9 mouse cellular contexts compared by ENCODE assay signal in the genomic region with DNA sequence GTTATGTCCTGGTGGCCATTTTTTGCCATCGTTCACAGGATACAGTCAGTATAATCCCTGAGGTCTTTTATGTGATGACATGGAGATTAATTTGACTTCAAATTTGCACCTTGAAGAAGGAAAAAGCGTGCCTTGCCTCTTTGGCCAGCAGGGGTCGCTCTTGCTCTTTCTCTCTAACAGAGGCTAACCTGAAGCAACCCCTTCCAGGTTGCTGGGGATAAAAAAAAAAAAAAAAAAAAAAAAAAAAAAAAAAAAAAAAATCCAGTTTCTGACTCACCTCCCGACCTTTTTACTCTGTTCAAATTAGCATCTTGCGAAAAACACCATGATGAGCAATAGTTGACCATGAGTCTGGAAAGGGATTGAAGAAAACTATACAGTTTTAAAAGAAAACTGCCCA. TPM values are rescaled to one million over a fixed set of nuclear protein-coding genes. Genes with fewer than 3 reads are reported as not detected.
DNase-seq lines count a peak whose midpoint lies in the region; ATAC-seq and TF ChIP-seq lines count a peak whose summit lies in the region.
"Had no signal": no experiment of that assay in that cellular context is flagged by ENCODE, and none has a peak within 500 bp of the region (broad histone marks: within the 10 kb centered on the region; RNA-seq: fewer than 3 reads in every experiment).

No protein-coding gene starts in this region.

- peaks cover 10% of the 10 kb centered on the region; the same call in 1 of the 2 replicates for H3K4me1 ChIP-seq in lung, embryonic 14.5 days (ENCODE audit: insufficient read depth)

- H3K9me3 ChIP-seq in lung, embryonic 14.5 days (ENCODE audit: low read depth, low read length), result no peaks in the 10 kb centered on the region

- 0 out of 2 replicates have a peak, but pooled peaks have one; percentile 10 for ATAC-seq in lung, embryonic 14.5 days (ENCODE audit: insufficient read depth)
- no peak for ATAC-seq in erythroid progenitor cell, adult 5-6 weeks (replicated peaks; ENCODE audit: low FRiP score, poor library complexity, severe bottlenecking)

- H3K36me3 ChIP-seq in lung, embryonic 14.5 days (ENCODE audit: insufficient read depth), result no peaks in the 10 kb centered on the region

- no peaks in the 10 kb centered on the region for H3K27me3 ChIP-seq in lung, embryonic 14.5 days (ENCODE audit: insufficient read depth, low read length)

- no peak overlapping the region for H3K4me2 ChIP-seq in lung, embryonic 14.5 days

- DNase-seq in CD8-positive naive resting alpha-beta T cell, adult 2 months (ENCODE audit: low read depth in 2 of 2, low spot score in 2 of 2), result peak; percentile 25 to 50
- DNase-seq in NIH3T3 (ENCODE audit: low read depth), result peak; percentile 91
- DNase-seq in cerebellum, adult 9-11 months, result peak; percentile 65
- DNase-seq in gastrocnemius, adult 18-20 months (ENCODE audit: low spot score), result peak; percentile 57
- DNase-seq in large intestine, adult 2 months (ENCODE audit: low read depth, low spot score), result peak; percentile 74
- peak; percentile 92 for DNase-seq in lung, embryonic 14.5 days
- DNase-seq in right cerebral cortex, postnatal 4 days, result peak; percentile 98

- no peak overlapping the region for H3K9ac ChIP-seq in lung, embryonic 14.5 days

- no peak overlapping the region for H3K4me3 ChIP-seq in lung, embryonic 14.5 days (ENCODE audit: low read depth, low read length)

- no peak overlapping the region for H3K27ac ChIP-seq in lung, embryonic 14.5 days (ENCODE audit: low read depth)

- 3% methylated on average over 5 of the region's 5 CpGs for WGBS in large intestine, adult 2 months
- 3% methylated on average over 5 of the region's 5 CpGs for WGBS in lung, embryonic 14.5 days

- TF ChIP-seq CTCF in lung, embryonic 14.5 days (IDR thresholded peaks at IDR 0.05; ENCODE audit: low read depth), result peak; percentile 83

RNA-seq across cellular contexts. Expression of gene Krt20, which starts 26.9 kb away (rescaled TPM):
- total RNA-seq in gastrocnemius, adult 18-20 months (2021), result under 1 TPM in 1 of 2 experiments, not detected in 1; 0.14 TPM
- polyA plus RNA-seq in large intestine, adult 2 months (2012; rRNA removed), result 409 and 926 TPM in 2 replicates
- 0.28 and 0.42 TPM in 2 replicates for polyA plus RNA-seq in lung, embryonic 14.5 days (2014; fragmentation: Nextera tagmentation; extraction: Ambion mirVana)
- not detected in 2 replicates for total RNA-seq in erythroid progenitor cell, adult 5-6 weeks (2015; ENCODE audit: low replicate concordance)
- not detected in 2 replicates for total RNA-seq in erythroid progenitor cell, adult 5-6 weeks (2017; ENCODE audit: low replicate concordance)

RNA-seq across cellular contexts. Expression of gene Krt23, which starts 28.1 kb away (rescaled TPM):
- total RNA-seq in gastrocnemius, adult 18-20 months (2021), result not detected
- polyA plus RNA-seq in large intestine, adult 2 months (2012; rRNA removed), result 1.0 and 2.8 TPM in 2 replicates
- 4.0 and 4.4 TPM in 2 replicates for polyA plus RNA-seq in lung, embryonic 14.5 days (2014; fragmentation: Nextera tagmentation; extraction: Ambion mirVana)
- not detected in 2 replicates for total RNA-seq in erythroid progenitor cell, adult 5-6 weeks (2015; ENCODE audit: low replicate concordance)
- total RNA-seq in erythroid progenitor cell, adult 5-6 weeks (2017; ENCODE audit: low replicate concordance), result not detected in 2 replicates

RNA-seq across cellular contexts. Expression of gene Krt12, which starts 42.8 kb away (rescaled TPM):
- not detected for total RNA-seq in gastrocnemius, adult 18-20 months (2021)
- polyA plus RNA-seq in large intestine, adult 2 months (2012; rRNA removed), result 3.9 and 4.5 TPM in 2 replicates
- not detected in 2 replicates for polyA plus RNA-seq in lung, embryonic 14.5 days (2014; fragmentation: Nextera tagmentation; extraction: Ambion mirVana)
- not detected in 2 replicates for total RNA-seq in erythroid progenitor cell, adult 5-6 weeks (2015; ENCODE audit: low replicate concordance)
- not detected in 2 replicates for total RNA-seq in erythroid progenitor cell, adult 5-6 weeks (2017; ENCODE audit: low replicate concordance)
- polyA plus RNA-seq: lung, embryonic 16.5 days had no signal

RNA-seq across cellular contexts. Expression of gene Krt39, which starts 56.3 kb away (rescaled TPM):
- not detected for total RNA-seq in gastrocnemius, adult 18-20 months (2021)
- polyA plus RNA-seq in large intestine, adult 2 months (2012; rRNA removed), result not detected in 2 replicates
- polyA plus RNA-seq in lung, embryonic 14.5 days (2014; fragmentation: Nextera tagmentation; extraction: Ambion mirVana), result not detected in 2 replicates
- total RNA-seq in erythroid progenitor cell, adult 5-6 weeks (2015; ENCODE audit: low replicate concordance), result not detected in 2 replicates
- total RNA-seq in erythroid progenitor cell, adult 5-6 weeks (2017; ENCODE audit: low replicate concordance), result not detected in 2 replicates
- polyA plus RNA-seq: lung, embryonic 16.5 days had no signal

Comparison
In these comparisons a context has a peak if more than half of its experiments do, and no peak if none do; other contexts are left out.
1. DNase-seq: peak in every context shown above with its lines; median percentile 98 in right cerebral cortex, postnatal 4 days; 92 in lung, embryonic 14.5 days; 91 in NIH3T3; 74 in large intestine, adult 2 months; 65 in cerebellum, adult 9-11 months; 57 in gastrocnemius, adult 18-20 months; 38 in CD8-positive naive resting alpha-beta T cell, adult 2 months.